Mouse (Mus musculus): Measurements from ENCODE around the gene Rpl6.
A peak's percentile ranks its signal among the peaks of the same experiment; 100 is the strongest.

GRCm38 (mm10) chr5:121204132-121205089 lies at the start of gene Rpl6:
- TF ChIP-seq EP300 (optimal IDR thresholded peaks at IDR 0.05) (no peak), CTCF (IDR thresholded peaks at IDR 0.05; ENCODE audit: low read depth) (0 out of 2 replicates have a peak, but pooled peaks have one; percentile 2)

Measured in stomach, postnatal 0 days (tissue).